Mouse (Mus musculus): Measurements from ENCODE around the gene Zfp691.

DNA sequence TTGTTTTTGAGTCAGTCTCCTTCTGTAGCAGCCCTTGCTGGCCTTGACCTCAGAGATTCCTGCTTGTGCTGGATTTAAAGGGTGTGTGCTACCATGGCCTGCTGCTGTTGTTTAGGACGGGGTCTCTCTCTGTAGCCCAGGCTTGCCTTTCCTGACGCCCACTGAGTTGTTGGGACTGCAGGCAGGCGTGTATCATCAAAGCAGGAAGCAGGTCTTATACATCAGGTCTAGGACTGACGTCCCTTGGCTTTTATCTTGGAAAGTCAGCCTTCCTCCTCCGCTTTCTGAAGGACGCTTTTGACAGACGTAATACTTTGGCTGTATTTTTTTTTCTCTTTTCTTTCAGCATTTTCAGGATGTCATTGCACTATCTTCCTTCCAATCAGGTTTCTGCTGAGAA is 8.1 kb downstream of the Zfp691 start:
- TF ChIP-seq CTCF (IDR thresholded peaks at IDR 0.05; ENCODE audit: low read depth) (no peak), EP300 (IDR thresholded peaks at IDR 0.05; ENCODE audit: low read depth) (peak; percentile 17; the same call in 1 of the 2 replicates)

Measured in liver, postnatal 0 days (tissue).